Mouse (Mus musculus) thymus, adult 2 months (tissue): Measurements from ENCODE around the gene Serbp1. TPM values are rescaled to one million over a fixed set of nuclear protein-coding genes. Genes with fewer than 3 reads are reported as not detected.

Source experiments
- DNase-seq: peaks from one replicate; pipeline ENCODE4 v3.0.0; 2021
- H3K27ac ChIP-seq: fragments of 200-500 bp; 2 replicates; pipeline ENCODE4 v1.5.1; 2012; ENCODE audit warnings: low read length, control low read depth; ENCODE audit not compliant: control insufficient read depth, insufficient read depth
- H3K27me3 ChIP-seq: fragments of 200-500 bp; 2 replicates; pipeline ENCODE4 v1.6.1; 2012; ENCODE audit warnings: mild to moderate bottlenecking, low read length, moderate library complexity, mixed read lengths; ENCODE audit not compliant: control insufficient read depth, insufficient read depth
- H3K36me3 ChIP-seq: fragments of 200-500 bp; 2 replicates; pipeline ENCODE4 v1.6.1; 2012; ENCODE audit warnings: mild to moderate bottlenecking, low read length, moderate library complexity; ENCODE audit not compliant: control insufficient read depth, insufficient read depth
- H3K4me1 ChIP-seq: fragments of 200-500 bp; replicated peaks from 2 replicates; pipeline ENCODE4 v1.6.1; 2012; ENCODE audit warnings: low read length; ENCODE audit not compliant: control insufficient read depth, insufficient read depth
- H3K4me3 ChIP-seq: fragments of 200-500 bp; 2 replicates; pipeline ENCODE4 v1.5.1; 2012; ENCODE audit warnings: mild to moderate bottlenecking, low read length, control low read depth, moderate library complexity; ENCODE audit not compliant: control insufficient read depth, insufficient read depth
- CTCF ChIP-seq: fragments of 200-500 bp; IDR thresholded peaks from 2 replicates; pipeline ENCODE4 v1.5.1; 2012; ENCODE audit warnings: mild to moderate bottlenecking, control low read depth, low read length, moderate library complexity, borderline replicate concordance; ENCODE audit not compliant: control insufficient read depth, poor library complexity, insufficient read depth; ENCODE audit errors: extremely low read depth
- POLR2A ChIP-seq: fragments of 200-500 bp; IDR thresholded peaks from 2 replicates; pipeline ENCODE4 v1.6.1; 2012; ENCODE audit warnings: mild to moderate bottlenecking, low read length, control low read depth, moderate library complexity; ENCODE audit not compliant: control insufficient read depth, poor library complexity, insufficient read depth; ENCODE audit errors: extremely low read depth
- WGBS: fragments of 180-500 bp; shearing (Covaris S2); methylation state at CpG from one replicate; pipeline ENCODE4 v1.1.7; 2018; 5-methylcytosine and 5-hydroxymethylcytosine counted together
- polyA plus RNA-seq: library from polyadenylated mRNA; depleted of rRNA; stranded (reverse); fragments of >200 nt; gene quantifications from 2 replicates; pipeline ENCODE4 v1.2.3, GENCODE M21; 2012

Gene Serbp1
- polyA plus RNA-seq, 1 experiment: 95.1 TPM

DNA sequence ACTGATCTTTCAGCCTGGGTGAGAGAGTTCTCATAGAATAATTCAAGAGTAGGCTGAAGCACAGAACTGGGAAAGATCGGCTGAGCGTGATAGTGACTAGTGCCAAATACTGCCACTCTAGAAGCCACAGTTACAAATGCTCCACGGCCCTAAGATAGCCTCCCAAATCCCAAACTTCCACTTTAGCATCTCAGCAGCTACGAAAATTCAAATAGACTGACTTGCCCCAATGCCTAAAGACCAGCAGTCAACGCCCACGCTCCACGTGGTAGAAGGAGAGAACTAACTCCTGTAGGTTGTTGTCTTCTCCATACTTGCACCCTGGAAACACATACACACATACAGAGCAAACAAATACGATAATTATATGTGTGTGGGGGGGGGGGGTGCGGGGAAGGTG lies 8.5 kb upstream of the Serbp1 start:
- H3K27ac ChIP-seq: no peak overlapping the region
- H3K4me3 ChIP-seq: no peak overlapping the region
- peaks cover 5% of the 10 kb centered on the region; the same call in 1 of the 2 replicates for H3K4me1 ChIP-seq
- TF ChIP-seq POLR2A: no peak
- TF ChIP-seq CTCF: no peak
- 50% methylated on average over 9 of the region's 9 CpGs for WGBS
- H3K27me3 ChIP-seq: no peaks in the 10 kb centered on the region; the same call in 1 of the 2 replicates
- no peak for DNase-seq
- no peaks in the 10 kb centered on the region for H3K36me3 ChIP-seq

- TF ChIP-seq POLR2A: no peak
- TF ChIP-seq CTCF: no peak
- no peak for DNase-seq
- 58% methylated on average over 11 of the region's 11 CpGs for WGBS
- peaks cover 5% of the 10 kb centered on the region; the same call in 1 of the 2 replicates for H3K4me1 ChIP-seq
- H3K27me3 ChIP-seq: no peaks in the 10 kb centered on the region; the same call in 1 of the 2 replicates
- no peak overlapping the region for H3K27ac ChIP-seq
- H3K36me3 ChIP-seq: no peaks in the 10 kb centered on the region
- H3K4me3 ChIP-seq: no peak overlapping the region
Observed at GRCm38 (mm10) chr6:67229922-67230518, 8.0 kb upstream of the Serbp1 start.

DNA sequence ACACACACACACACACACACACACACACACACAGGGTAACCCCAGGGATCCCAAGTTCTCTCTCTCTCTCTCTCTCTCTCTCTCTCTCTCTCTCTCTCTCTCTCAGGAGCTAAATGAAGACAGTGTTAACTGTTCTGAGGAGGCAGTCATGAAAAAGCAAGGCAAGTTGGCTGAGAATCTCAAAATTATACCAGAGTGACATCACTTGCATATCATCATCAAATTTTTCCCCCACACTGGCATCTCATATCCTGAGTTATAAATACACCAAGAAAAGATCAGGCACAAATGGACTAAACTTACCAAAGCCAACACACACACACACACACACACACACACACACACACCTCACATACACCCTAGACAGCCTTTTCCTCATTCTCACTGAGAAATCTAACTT lies 7.0 kb upstream of the Serbp1 start:
- H3K27ac ChIP-seq: no peak overlapping the region
- no peaks in the 10 kb centered on the region for H3K36me3 ChIP-seq
- TF ChIP-seq POLR2A (no peak), CTCF (no peak)
- H3K27me3 ChIP-seq: no peaks in the 10 kb centered on the region; the same call in 1 of the 2 replicates
- H3K4me3 ChIP-seq: no peak overlapping the region
- DNase-seq: no peak
- H3K4me1 ChIP-seq: peaks cover 3% of the 10 kb centered on the region; the same call in 1 of the 2 replicates

DNA sequence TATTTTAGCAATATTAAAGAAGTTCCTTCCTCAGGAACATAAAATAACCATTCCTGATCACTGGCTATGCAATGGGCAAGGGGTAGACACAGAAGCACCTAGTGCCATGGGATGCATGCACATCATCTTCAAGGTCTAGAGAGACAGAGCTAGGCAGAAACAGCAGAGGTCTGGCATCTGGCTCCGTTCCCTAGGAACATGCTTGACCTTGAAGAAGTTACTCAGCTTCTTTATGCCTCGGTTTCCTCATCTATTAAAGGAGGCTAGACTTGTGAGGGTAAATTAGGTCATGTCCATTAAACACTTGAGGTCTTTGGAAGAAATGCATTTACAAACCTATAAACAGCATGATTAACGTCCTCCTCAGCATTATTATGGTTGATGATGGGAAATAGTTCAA lies 2.3 kb upstream of the Serbp1 start:
- TF ChIP-seq CTCF: no peak
- TF ChIP-seq POLR2A: no peak
- H3K4me1 ChIP-seq: no peaks in the 10 kb centered on the region
- no peak overlapping the region for H3K4me3 ChIP-seq
- no peak for DNase-seq
- H3K27ac ChIP-seq: no peak overlapping the region
- no peaks in the 10 kb centered on the region for H3K27me3 ChIP-seq
- no peaks in the 10 kb centered on the region for H3K36me3 ChIP-seq
- WGBS: 94% methylated on average over 3 of the region's 3 CpGs

DNA sequence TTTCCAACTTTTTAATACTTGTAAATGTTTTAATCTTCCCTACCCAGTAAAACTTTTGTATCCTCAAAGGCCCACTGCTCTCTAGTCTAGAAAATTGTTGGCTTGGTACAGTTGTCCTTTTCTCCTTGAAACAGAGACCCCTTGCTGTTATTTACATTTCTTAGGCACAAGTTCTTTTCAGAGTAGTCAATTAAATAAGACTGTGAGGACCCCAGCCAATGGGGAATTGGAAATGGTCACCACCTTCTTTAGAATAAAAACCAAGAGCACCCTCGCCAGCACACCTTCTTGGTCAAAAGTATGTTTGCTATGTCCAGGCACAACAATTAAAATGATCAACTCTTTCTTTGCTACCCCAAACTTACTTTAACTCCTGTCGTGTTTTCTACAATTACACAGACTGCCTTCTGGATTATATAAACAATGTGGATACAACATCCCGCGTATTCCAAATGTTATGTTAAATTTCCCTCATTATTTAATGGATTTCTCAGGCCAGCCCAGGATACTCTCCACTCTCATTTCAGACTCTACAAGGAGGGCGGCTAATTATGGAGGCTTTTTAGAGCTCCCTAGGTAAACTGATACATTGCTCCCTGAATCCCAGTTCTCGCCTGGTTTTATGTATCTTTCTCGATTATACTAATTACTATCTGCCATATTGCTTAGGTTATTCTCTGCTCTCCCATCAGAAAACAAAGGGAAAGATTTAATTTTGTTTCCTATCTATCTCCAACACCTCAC lies 1.3 kb upstream of the Serbp1 start:
- Histone ChIP-seq H3K4me3 (no peak overlapping the region), H3K27me3 (no peaks in the 10 kb centered on the region), H3K27ac (no peak overlapping the region), H3K36me3 (no peaks in the 10 kb centered on the region), H3K4me1 (no peaks in the 10 kb centered on the region)
- no peak for DNase-seq
- TF ChIP-seq POLR2A: no peak
- TF ChIP-seq CTCF: no peak
- 98% methylated on average over 7 of the region's 7 CpGs for WGBS

DNA sequence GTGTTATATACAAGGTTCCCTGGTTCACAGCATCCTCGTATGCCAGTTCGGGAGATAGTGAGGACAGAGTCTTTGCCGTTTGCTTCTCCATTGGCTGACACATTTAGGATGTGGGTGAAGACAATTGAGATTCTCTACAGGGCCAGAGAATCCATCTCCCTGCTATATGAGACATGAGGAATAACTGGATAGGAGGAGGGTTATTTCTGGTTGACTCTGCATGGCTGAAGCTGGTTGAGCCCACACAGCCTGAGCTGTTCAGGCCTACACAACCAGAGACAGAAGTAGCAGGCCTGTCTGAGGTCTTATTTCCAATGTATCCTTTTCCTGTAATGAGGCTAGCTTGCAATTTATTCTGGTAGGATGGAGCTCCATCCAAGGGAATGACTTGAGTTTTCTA lies 3.3 kb downstream of the Serbp1 start:
- no peak overlapping the region for H3K27ac ChIP-seq
- TF ChIP-seq CTCF: no peak
- TF ChIP-seq POLR2A: no peak
- no peak overlapping the region for H3K4me3 ChIP-seq
- H3K36me3 ChIP-seq: no peaks in the 10 kb centered on the region
- H3K4me1 ChIP-seq: no peaks in the 10 kb centered on the region
- H3K27me3 ChIP-seq: no peaks in the 10 kb centered on the region
- WGBS: 96% methylated on average over 3 of the region's 3 CpGs
- no peak for DNase-seq
